Mouse (Mus musculus) macrophage (primary cell): ENCODE results near the gene Pwwp2b. TPM values are rescaled to one million over a fixed set of nuclear protein-coding genes. Genes with fewer than 3 reads are reported as not detected.

ENCODE experiments used
- H3K27ac ChIP-seq: fragments of 350-480 bp; formaldehyde crosslinking; 2 replicates; pipeline ENCODE4 v1.9.0; 2021
- H3K36me3 ChIP-seq: fragments of 350-480 bp; formaldehyde crosslinking; 2 replicates; pipeline ENCODE4 v1.9.0; 2021; ENCODE audit errors: inconsistent target
- H3K4me3 ChIP-seq: fragments of 350-480 bp; formaldehyde crosslinking; 2 replicates; pipeline ENCODE4 v1.9.0; 2021; ENCODE audit errors: inconsistent target
- H3K79me2 ChIP-seq: fragments of 350-480 bp; formaldehyde crosslinking; 2 replicates; pipeline ENCODE4 v1.9.0; 2021; ENCODE audit errors: inconsistent target
- WGBS: methylation state at CpG from one replicate; pipeline ENCODE4 v1.1.7; 2026; ENCODE audit warnings: inconsistent platforms; ENCODE audit not compliant: missing documents; 5-methylcytosine and 5-hydroxymethylcytosine counted together
- polyA plus RNA-seq: library from polyadenylated mRNA; stranded (reverse); fragments of 250-400 nt; gene quantifications from 3 replicates; pipeline ENCODE4 v1.2.4, GENCODE M21; 2018; ENCODE audit warnings: inconsistent platforms

Gene Pwwp2b
- polyA plus RNA-seq, 1 experiment from 2014 or later: 25.2 TPM

DNA sequence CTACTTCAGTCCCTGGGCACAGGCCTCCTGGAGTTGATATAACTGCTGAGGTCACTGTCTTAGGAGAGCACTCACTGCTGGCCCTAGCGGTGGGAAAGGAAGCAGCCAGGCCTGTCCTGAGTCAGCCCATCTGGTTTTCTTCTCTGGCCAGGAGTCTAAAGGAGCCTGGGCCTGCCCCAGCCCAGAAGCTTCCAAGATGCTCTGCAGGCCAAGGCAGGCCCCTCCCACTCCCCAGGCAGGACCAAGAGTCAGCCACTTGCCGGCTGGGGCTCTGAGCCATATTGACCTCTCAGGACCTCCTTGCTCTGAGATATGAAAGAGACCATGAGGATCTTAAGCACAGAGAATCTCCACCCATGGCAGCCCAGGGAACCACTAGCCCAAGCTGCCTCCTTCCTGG is 60.8 kb downstream of the Pwwp2b start:
- 94% methylated on average over 2 of the region's 2 CpGs for WGBS
- Histone ChIP-seq H3K79me2 (no peaks in the 10 kb centered on the region), H3K36me3 (no peaks in the 10 kb centered on the region), H3K27ac (no peak overlapping the region), H3K4me3 (no peak overlapping the region)

GRCm38 (mm10) chr7:139310487-139310951 is 62.2 kb downstream of the Pwwp2b start:
- Histone ChIP-seq H3K4me3 (no peak overlapping the region), H3K27ac (no peak overlapping the region), H3K79me2 (no peaks in the 10 kb centered on the region), H3K36me3 (no peaks in the 10 kb centered on the region)
- WGBS: 82% methylated on average over 6 of the region's 6 CpGs

GRCm38 (mm10) chr7:139312686-139313085 is 64.4 kb downstream of the Pwwp2b start:
- no peaks in the 10 kb centered on the region for H3K79me2 ChIP-seq
- H3K36me3 ChIP-seq: no peaks in the 10 kb centered on the region
- no peak overlapping the region for H3K27ac ChIP-seq
- H3K4me3 ChIP-seq: no peak overlapping the region
- 48% methylated on average over 5 of the region's 5 CpGs for WGBS

GRCm38 (mm10) chr7:139313413-139313812 is 65.1 kb downstream of the Pwwp2b start:
- H3K4me3 ChIP-seq: no peak overlapping the region
- H3K36me3 ChIP-seq: no peaks in the 10 kb centered on the region
- 68% methylated on average over 5 of the region's 5 CpGs for WGBS
- no peaks in the 10 kb centered on the region for H3K79me2 ChIP-seq
- H3K27ac ChIP-seq: no peak overlapping the region

DNA sequence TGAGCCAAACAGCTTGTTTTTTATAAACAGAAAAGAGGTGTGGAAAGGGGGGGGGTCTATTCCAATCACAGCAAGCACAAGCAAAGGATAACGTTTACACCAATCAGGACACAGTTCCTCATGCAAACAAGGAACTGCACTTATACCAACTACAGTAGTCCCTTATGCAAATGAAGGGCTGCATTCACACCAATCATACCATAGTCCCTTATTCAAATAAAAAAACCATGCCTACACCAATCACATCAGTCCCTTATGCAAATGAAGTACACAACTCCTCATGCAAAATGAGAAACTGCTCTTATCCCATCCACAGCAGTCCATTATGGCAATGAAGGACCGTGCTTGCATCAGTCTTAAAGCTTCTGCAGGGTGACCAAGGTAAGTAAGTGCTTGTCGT is 66.4 kb downstream of the Pwwp2b start:
- H3K4me3 ChIP-seq: no peak overlapping the region
- H3K79me2 ChIP-seq: no peaks in the 10 kb centered on the region
- WGBS: 77% methylated on average over 3 of the region's 3 CpGs
- H3K36me3 ChIP-seq: no peaks in the 10 kb centered on the region
- H3K27ac ChIP-seq: no peak overlapping the region

DNA sequence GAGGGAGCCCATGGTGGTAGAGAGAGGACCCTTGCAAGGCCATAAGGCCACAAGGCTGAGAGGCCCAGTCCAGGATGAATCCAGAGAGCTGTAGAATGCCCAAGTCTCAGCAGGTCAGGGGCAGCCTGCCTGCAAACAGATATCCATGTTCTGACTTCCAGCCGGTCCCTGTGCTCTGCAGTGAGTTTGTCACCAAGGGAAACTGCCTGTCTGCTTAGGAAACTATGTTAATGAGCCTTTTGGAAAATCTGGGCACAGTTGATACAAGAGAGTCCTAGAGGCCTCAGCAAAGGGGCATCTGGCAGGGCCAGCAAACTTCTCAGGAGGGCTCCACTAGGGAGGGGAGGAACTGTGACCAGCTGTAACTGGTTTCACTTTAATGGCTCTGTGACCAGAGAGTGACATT is 70.7 kb downstream of the Pwwp2b start:
- Histone ChIP-seq H3K36me3 (no peaks in the 10 kb centered on the region), H3K79me2 (no peaks in the 10 kb centered on the region), H3K27ac (no peak overlapping the region), H3K4me3 (no peak overlapping the region)
- WGBS: 83% methylated on average over 1 of the region's 1 CpGs

Other genes with a start within 250 kb of the Pwwp2b start
- not detected in 3 replicates for gene Dpysl4, start 162.5 kb upstream of the Pwwp2b start, polyA plus RNA-seq
- 73.4 to 159 TPM (median 94.3 TPM) in 3 replicates for gene Lrrc27, start 35.5 kb upstream of the Pwwp2b start, polyA plus RNA-seq
- 0.17 to 0.21 TPM (median 0.19 TPM) in 3 replicates for gene Stk32c, start 35.2 kb upstream of the Pwwp2b start, polyA plus RNA-seq
- gene Inpp5a, start 140.6 kb downstream of the Pwwp2b start, polyA plus RNA-seq: 9.4 to 13.1 TPM (median 11.2 TPM) in 3 replicates